Mouse (Mus musculus) kidney, adult 2 months (tissue): Measurements from ENCODE around the gene Bhmt2.

ENCODE experiments used
- CTCF ChIP-seq: fragments of 200-500 bp; conservative IDR thresholded peaks from 2 replicates; pipeline ENCODE4 v1.5.1; 2011; ENCODE audit warnings: low read depth, mild to moderate bottlenecking, control low read depth, low read length, moderate library complexity, mixed read lengths; ENCODE audit not compliant: insufficient read depth, insufficient read length
- POLR2A ChIP-seq: fragments of 200-500 bp; IDR thresholded peaks from one replicate; pipeline ENCODE4 v1.6.1; 2011; ENCODE audit warnings: low read depth, low read length, control low read depth

DNA sequence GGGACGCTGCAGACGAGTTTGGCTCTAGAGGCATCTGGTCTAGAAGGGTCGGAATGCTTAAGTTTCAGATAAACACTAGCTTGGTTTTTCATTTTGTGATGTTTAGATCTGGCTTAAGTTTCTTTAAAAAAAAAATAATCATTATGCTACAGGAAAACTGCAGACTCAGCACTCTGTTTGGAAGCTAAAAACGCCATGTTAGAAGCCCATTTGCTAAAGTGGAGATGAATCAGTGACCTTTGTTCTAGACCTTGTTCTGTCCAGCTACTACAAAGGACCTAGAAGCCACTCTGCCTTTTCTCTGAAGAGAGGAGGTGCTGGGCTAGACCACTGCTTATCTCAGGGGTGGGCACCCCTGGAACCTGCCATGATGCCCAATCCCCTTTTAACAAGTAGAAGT, 36.2 kb upstream of the Bhmt2 start:
- TF ChIP-seq CTCF (no peak), POLR2A (no peak)
